Mouse (Mus musculus) ES-E14 (cell line): ENCODE measurements at regions not wholly inside any gene's neighbourhood (a gene's known extent, or its start where the extent isn't known, plus 50 kb on each side); places are given as distances from the start of the nearest gene placed in this dataset.

Experiments
- DNase-seq: peaks from one replicate; pipeline ENCODE4 v3.0.0-alpha.2; 2013; ENCODE audit warnings: low read depth, low spot score
- H3K27ac ChIP-seq: 2 replicates; pipeline ENCODE4 v1.5.1; 2012; ENCODE audit warnings: low read depth, mild to moderate bottlenecking, low read length, moderate library complexity, mixed read lengths; ENCODE audit not compliant: poor library complexity, insufficient read depth, severe bottlenecking
- H3K36me3 ChIP-seq: 2 replicates; pipeline ENCODE4 v1.6.1; 2012; ENCODE audit warnings: mild to moderate bottlenecking, low read length, moderate library complexity, mixed read lengths; ENCODE audit not compliant: control insufficient read depth, poor library complexity, insufficient read depth, severe bottlenecking
- H3K4me1 ChIP-seq, 2 experiments: fragments of 150-350 bp in 1 of 2; sonication (generic) in 1 of 2; 2 replicates each; pipeline ENCODE4 v1.6.1; 2012; ENCODE audit warnings: low read length in 2 of 2, mild to moderate bottlenecking in 1 of 2, mixed read lengths in 1 of 2; ENCODE audit not compliant: control insufficient read depth in 2 of 2, insufficient read depth in 2 of 2, poor library complexity in 1 of 2
- H3K4me3 ChIP-seq, 2 experiments: fragments of 150-350 bp in 1 of 2; sonication (generic) in 1 of 2; 2 replicates each; pipeline ENCODE4 v1.5.1; 2012; ENCODE audit warnings: low read length in 2 of 2, low read depth in 1 of 2, mild to moderate bottlenecking in 1 of 2, mixed read lengths in 1 of 2; ENCODE audit not compliant: insufficient read depth in 1 of 2, poor library complexity in 1 of 2, severe bottlenecking in 1 of 2
- H3K9ac ChIP-seq: 2 replicates; pipeline ENCODE4 v1.6.1; 2012; ENCODE audit warnings: low read depth, mild to moderate bottlenecking, low read length, mixed read lengths; ENCODE audit not compliant: poor library complexity, insufficient read depth, severe bottlenecking
- H3K9me3 ChIP-seq: fragments of 150-350 bp; sonication (generic); 2 replicates; pipeline ENCODE4 v1.6.1; 2012; ENCODE audit warnings: low read depth, mild to moderate bottlenecking, low read length; ENCODE audit not compliant: control insufficient read depth, insufficient read depth
- CHD2 ChIP-seq: IDR thresholded peaks from 2 replicates; pipeline ENCODE4 v1.6.1; 2014; ENCODE audit warnings: mild to moderate bottlenecking, low read depth, low read length, inconsistent platforms
- HCFC1 ChIP-seq: IDR thresholded peaks from 2 replicates; pipeline ENCODE4 v1.6.1; 2012; ENCODE audit warnings: low read length, inconsistent platforms, borderline replicate concordance; ENCODE audit not compliant: insufficient read depth
- MAFK ChIP-seq: IDR thresholded peaks from 2 replicates; pipeline ENCODE4 v1.6.1; 2014; ENCODE audit warnings: mild to moderate bottlenecking, low read depth, low read length, inconsistent platforms; ENCODE audit not compliant: insufficient read depth
- ZC3H11A ChIP-seq: IDR thresholded peaks from 2 replicates; pipeline ENCODE4 v1.6.1; 2012; ENCODE audit warnings: low read depth, mild to moderate bottlenecking, inconsistent platforms, low read length, borderline replicate concordance
- ZNF384 ChIP-seq: IDR thresholded peaks from 2 replicates; pipeline ENCODE4 v1.6.1; 2012; ENCODE audit warnings: low read depth, low read length, inconsistent platforms
- in situ Hi-C, 2 experiments: fragments of 600-800 bp; cut with MboI; formaldehyde crosslinking; loops; one replicate each; pipeline ENCODE4 v1.15.1; 2025; ENCODE audit warnings: low sequenced_read_pairs in 2 of 2, inconsistent platforms in 1 of 2; ENCODE audit not compliant: unreplicated experiment in 2 of 2

GRCm38 (mm10) chr6:103312935-103313334 is 197.5 kb upstream of the Chl1 start:
- no peak overlapping the region for H3K9ac ChIP-seq
- TF ChIP-seq HCFC1 (no peak), CHD2 (no peak), ZNF384 (no peak), MAFK (no peak), ZC3H11A (no peak)
- in situ Hi-C loops, result no loop called here
- no peaks in the 10 kb centered on the region for H3K9me3 ChIP-seq
- no peak overlapping the region for H3K4me3 ChIP-seq
- no peak for DNase-seq
- no peaks in the 10 kb centered on the region for H3K4me1 ChIP-seq
- H3K27ac ChIP-seq, result no peak overlapping the region
- H3K36me3 ChIP-seq, result no peaks in the 10 kb centered on the region

- in situ Hi-C loops, result no loop called here
- no peak overlapping the region for H3K9ac ChIP-seq
These were observed 192.3 kb upstream of the Chl1 start for GRCm38 (mm10) chr6:103318081-103318480.

GRCm38 (mm10) chr6:103318677-103319359 is 191.6 kb upstream of the Chl1 start:
- no peak for DNase-seq
- in situ Hi-C loops, result no loop called here
- Histone ChIP-seq H3K27ac (no peak overlapping the region), H3K9ac (no peak overlapping the region), H3K9me3 (no peaks in the 10 kb centered on the region), H3K4me1 (no peaks in the 10 kb centered on the region), H3K4me3 (no peak overlapping the region), H3K36me3 (no peaks in the 10 kb centered on the region)
- no peak for TF ChIP-seq ZC3H11A
- TF ChIP-seq HCFC1, result no peak

More at GRCm38 (mm10) chr6:103318081-103318480, 192.3 kb upstream of the Chl1 start:
- H3K9me3 ChIP-seq, result no peaks in the 10 kb centered on the region
- DNase-seq, result no peak
- H3K4me3 ChIP-seq, result no peak overlapping the region
- TF ChIP-seq HCFC1, result no peak
- no peak for TF ChIP-seq ZNF384
- no peak for TF ChIP-seq CHD2
- TF ChIP-seq MAFK, result 0 out of 2 replicates have a peak, but pooled peaks have one; percentile 12
- no peak for TF ChIP-seq ZC3H11A
- H3K4me1 ChIP-seq, result no peaks in the 10 kb centered on the region
- H3K36me3 ChIP-seq, result no peaks in the 10 kb centered on the region
- no peak overlapping the region for H3K27ac ChIP-seq

- Histone ChIP-seq H3K36me3 (no peaks in the 10 kb centered on the region), H3K9me3 (no peaks in the 10 kb centered on the region), H3K27ac (no peak overlapping the region), H3K4me3 (no peak overlapping the region), H3K9ac (no peak overlapping the region), H3K4me1 (no peaks in the 10 kb centered on the region)
- TF ChIP-seq MAFK, result no peak
- no peak for DNase-seq
- in situ Hi-C loops, result no loop called here
These were observed 190.4 kb upstream of the Chl1 start for GRCm38 (mm10) chr6:103319964-103320363.

GRCm38 (mm10) chr6:103320550-103320949 is 189.8 kb upstream of the Chl1 start:
- Histone ChIP-seq H3K4me3 (no peak overlapping the region), H3K27ac (no peak overlapping the region), H3K36me3 (no peaks in the 10 kb centered on the region), H3K9me3 (no peaks in the 10 kb centered on the region), H3K9ac (no peak overlapping the region), H3K4me1 (no peaks in the 10 kb centered on the region)
- no peak for TF ChIP-seq CHD2
- no peak for TF ChIP-seq ZC3H11A
- no peak for TF ChIP-seq MAFK
- no peak for TF ChIP-seq HCFC1
- TF ChIP-seq ZNF384, result no peak
- in situ Hi-C loops, result no loop called here
- no peak for DNase-seq
